Mouse (Mus musculus) hematopoietic stem cell, adult 5-6 weeks (primary cell): ENCODE results near the gene Slc22a14. TPM values are rescaled to one million over a fixed set of nuclear protein-coding genes. Genes with fewer than 3 reads are reported as not detected.

Source experiments
- ATAC-seq, 2 experiments: fragments of 125-278 bp in 1 of 2; replicated peaks in 1 of 2; 2 replicates each; pipeline ENCODE4 v1.8.0; 2016 to 2017; ENCODE audit warnings: inconsistent platforms in 2 of 2, mild to moderate bottlenecking in 2 of 2, moderate number of reproducible peaks in 2 of 2, low read depth in 1 of 2, moderate TSS enrichment in 1 of 2; ENCODE audit not compliant: low FRiP score in 2 of 2, poor library complexity in 2 of 2, severe bottlenecking in 2 of 2, insufficient read depth in 1 of 2, low TSS enrichment in 1 of 2
- total RNA-seq: library from RNA; stranded (forward); fragments of 172-1452, 232-1000 nt; gene quantifications from 2 replicates; pipeline ENCODE4 v1.2.3, GENCODE M21; 2017

Gene Slc22a14
- total RNA-seq, 1 experiment from 2014 or later = not detected

- no peak for ATAC-seq
These were observed 3.0 kb upstream of the Slc22a14 start for GRCm38 (mm10) chr9:119368367-119368766.

GRCm38 (mm10) chr9:119363229-119363628 is 2.1 kb downstream of the Slc22a14 start:
- ATAC-seq = no peak

- no peak for ATAC-seq
These were observed 3.9 kb downstream of the Slc22a14 start for GRCm38 (mm10) chr9:119361416-119361815.

- no peak for ATAC-seq
These were observed 7.3 kb downstream of the Slc22a14 start for GRCm38 (mm10) chr9:119358058-119358429.

GRCm38 (mm10) chr9:119357331-119358057 is 7.9 kb downstream of the Slc22a14 start, which contains the start of gene Xylb:
Gene Xylb, plus strand, starts transcription at chr9:119357381.
- ATAC-seq = peak; percentile 91 to 96

- ATAC-seq = no peak
These were observed 9.4 kb downstream of the Slc22a14 start for GRCm38 (mm10) chr9:119355943-119356342.

GRCm38 (mm10) chr9:119353926-119354325 is 11.4 kb downstream of the Slc22a14 start:
- ATAC-seq = no peak

GRCm38 (mm10) chr9:119352060-119352459 is 13.3 kb downstream of the Slc22a14 start:
- peak; percentile 75 to 86; a peak in 3 of 4 replicates for ATAC-seq

GRCm38 (mm10) chr9:119350947-119351705 is 14.2 kb downstream of the Slc22a14 start:
- no peak for ATAC-seq

GRCm38 (mm10) chr9:119350531-119350930 is 14.8 kb downstream of the Slc22a14 start:
- ATAC-seq = no peak

GRCm38 (mm10) chr9:119346376-119346775 is 19.0 kb downstream of the Slc22a14 start:
- no peak; a peak in 1 of 4 replicates for ATAC-seq

GRCm38 (mm10) chr9:119342728-119343127 is 22.6 kb downstream of the Slc22a14 start:
- no peak for ATAC-seq

- ATAC-seq = peak; percentile 95
These were observed 24.2 kb downstream of the Slc22a14 start, which contains the start of gene Myd88 for GRCm38 (mm10) chr9:119340909-119341816. Gene Myd88, minus strand, starts transcription at chr9:119341411.

- no peak for ATAC-seq
These were observed 25.2 kb downstream of the Slc22a14 start for GRCm38 (mm10) chr9:119340212-119340580.

GRCm38 (mm10) chr9:119339558-119340211 is 25.7 kb downstream of the Slc22a14 start, which contains the start of gene Acaa1a:
Gene Acaa1a, plus strand, starts transcription at chr9:119339676.
- ATAC-seq = peak; percentile 47 to 66

GRCm38 (mm10) chr9:119339106-119339505 is 26.2 kb downstream of the Slc22a14 start:
- no peak for ATAC-seq

- ATAC-seq = no peak
These were observed 27.0 kb downstream of the Slc22a14 start for GRCm38 (mm10) chr9:119338350-119338749.
